10 mouse cellular contexts compared by ENCODE assay signal in the genomic region with DNA sequence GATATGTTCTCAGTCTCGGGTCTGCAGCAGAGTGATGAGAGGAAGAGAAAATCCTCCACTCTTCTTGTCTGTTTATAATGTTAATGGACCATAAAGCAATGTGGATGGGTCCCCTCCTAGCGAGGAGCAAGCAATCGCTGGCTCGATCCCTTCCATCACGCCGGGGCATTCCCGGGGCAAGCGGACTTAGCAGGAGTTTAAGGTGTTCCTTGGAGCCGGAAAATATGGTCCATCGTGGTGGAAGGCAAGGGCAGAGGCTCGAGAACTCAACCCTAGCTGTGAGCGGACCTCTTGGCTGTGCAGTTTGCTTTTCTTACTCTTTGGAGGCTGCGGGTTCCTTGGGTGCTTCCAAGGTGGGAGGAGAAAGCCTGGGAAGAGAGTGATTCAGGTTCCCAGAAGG.
DNase-seq lines count a peak whose midpoint lies in the region; ATAC-seq and TF ChIP-seq lines count a peak whose summit lies in the region.
"Had no signal": no experiment of that assay in that cellular context is flagged by ENCODE, and none has a peak within 500 bp of the region (broad histone marks: within the 10 kb centered on the region; RNA-seq: fewer than 3 reads in every experiment).

No protein-coding gene starts in this region.

- peak overlapping the region; percentile 91 for H3K4me2 ChIP-seq in heart, embryonic 16.5 days (ENCODE audit: low read depth, low read length)
- H3K4me2 ChIP-seq in forebrain, embryonic 15.5 days (replicated peaks): peak overlapping the region; percentile 89
- peak overlapping the region; percentile 92 for H3K4me2 ChIP-seq in midbrain, embryonic 12.5 days (replicated peaks)

- peaks cover 48% of the 10 kb centered on the region for H3K27me3 ChIP-seq in heart, embryonic 16.5 days (ENCODE audit: control insufficient read depth, insufficient read depth, low read length)
- H3K27me3 ChIP-seq in forebrain, embryonic 15.5 days: no peaks in the 10 kb centered on the region
- peaks cover 46% of the 10 kb centered on the region for H3K27me3 ChIP-seq in midbrain, embryonic 12.5 days

- no peaks in the 10 kb centered on the region for H3K9me3 ChIP-seq in heart, embryonic 16.5 days (replicated peaks; ENCODE audit: control insufficient read depth, low read length)
- H3K9me3 ChIP-seq in forebrain, embryonic 15.5 days: no peaks in the 10 kb centered on the region
- no peaks in the 10 kb centered on the region for H3K9me3 ChIP-seq in midbrain, embryonic 12.5 days

- peaks cover 16% of the 10 kb centered on the region for H3K4me1 ChIP-seq in heart, embryonic 16.5 days (ENCODE audit: control insufficient read depth, insufficient read depth, low read length)
- H3K4me1 ChIP-seq in forebrain, embryonic 15.5 days: peaks cover 34% of the 10 kb centered on the region
- H3K4me1 ChIP-seq in midbrain, embryonic 12.5 days: peaks cover 18% of the 10 kb centered on the region; the same call in 1 of the 2 replicates

- no peak for ATAC-seq in heart, embryonic 16.5 days (replicated peaks; ENCODE audit: extremely low read depth, insufficient read depth, low FRiP score)
- ATAC-seq in forebrain, embryonic 15.5 days (replicated peaks): no peak
- no peak for ATAC-seq in midbrain, embryonic 12.5 days (ENCODE audit: low FRiP score, low read depth)
- ATAC-seq in megakaryocyte, adult 5-6 weeks (ENCODE audit: poor library complexity, severe bottlenecking): no peak

- no peak for TF ChIP-seq CTCF in brain, embryonic 14.5 days (IDR thresholded peaks at IDR 0.05; ENCODE audit: borderline replicate concordance, extremely low read depth, insufficient read depth, insufficient read length)

- DNase-seq in heart, adult 11 months: no peak
- peak; percentile 34 for DNase-seq in brain, embryonic 14.5 days (ENCODE audit: low read depth)
- DNase-seq in spleen, postnatal 36 days (ENCODE audit: low spot score in 2 of 2): no peak
- DNase-seq in thymus, postnatal 4 days: no peak
- DNase-seq: kidney, adult 11 months had no signal

- H3K27ac ChIP-seq in heart, embryonic 16.5 days (ENCODE audit: low read length): no peak overlapping the region
- H3K27ac ChIP-seq in forebrain, embryonic 15.5 days (replicated peaks): peak overlapping the region; percentile 87
- no peak overlapping the region for H3K27ac ChIP-seq in midbrain, embryonic 12.5 days (replicated peaks)

- H3K36me3 ChIP-seq in heart, embryonic 16.5 days (ENCODE audit: control insufficient read depth, insufficient read depth): no peaks in the 10 kb centered on the region
- H3K36me3 ChIP-seq in forebrain, embryonic 15.5 days: no peaks in the 10 kb centered on the region
- no peaks in the 10 kb centered on the region for H3K36me3 ChIP-seq in midbrain, embryonic 12.5 days
- H3K36me3 ChIP-seq: G1E had no signal

- H3K4me3 ChIP-seq in heart, embryonic 16.5 days (ENCODE audit: low read length): peak overlapping the region; percentile 62
- peak overlapping the region; percentile 55 for H3K4me3 ChIP-seq in forebrain, embryonic 15.5 days
- H3K4me3 ChIP-seq in midbrain, embryonic 12.5 days: peak overlapping the region; percentile 52

- 6% methylated on average over 13 of the region's 13 CpGs for WGBS in heart, embryonic 16.5 days
- WGBS in forebrain, embryonic 15.5 days: 3% methylated on average over 13 of the region's 13 CpGs
- WGBS in midbrain, embryonic 12.5 days: 2% methylated on average over 13 of the region's 13 CpGs

- TF ChIP-seq POLR2A in brain, embryonic 14.5 days (IDR thresholded peaks at IDR 0.05; ENCODE audit: borderline replicate concordance, extremely low read depth, insufficient read depth, insufficient read length, poor library complexity, severe bottlenecking): no peak

- H3K9ac ChIP-seq in heart, embryonic 16.5 days (ENCODE audit: low read length): no peak overlapping the region
- H3K9ac ChIP-seq in forebrain, embryonic 15.5 days (replicated peaks): peak overlapping the region; percentile 70
- H3K9ac ChIP-seq in midbrain, embryonic 12.5 days (replicated peaks): peak overlapping the region; percentile 56
